Mouse (Mus musculus) lung, adult 2 months (tissue): Measurements from ENCODE around the gene Ccser1. TPM values are rescaled to one million over a fixed set of nuclear protein-coding genes. Genes with fewer than 3 reads are reported as not detected.

Source experiments
- DNase-seq: peaks from one replicate; pipeline ENCODE4 v3.0.0; 2022
- H3K4me1 ChIP-seq: fragments of 200-500 bp; 2 replicates; pipeline ENCODE4 v1.6.1; 2011; ENCODE audit warnings: low read length; ENCODE audit not compliant: control insufficient read depth, insufficient read depth
- H3K4me3 ChIP-seq: fragments of 200-500 bp; replicated peaks from 2 replicates; pipeline ENCODE3; 2011; ENCODE audit warnings: low read depth, mild to moderate bottlenecking, control low read depth, low read length; ENCODE audit errors: extremely low read depth
- CTCF ChIP-seq: fragments of 200-500 bp; IDR thresholded peaks from 2 replicates; pipeline ENCODE4 v1.5.1; 2011; ENCODE audit warnings: mild to moderate bottlenecking, low read length, control low read depth; ENCODE audit not compliant: insufficient read depth
- POLR2A ChIP-seq: fragments of 200-500 bp; IDR thresholded peaks from 2 replicates; pipeline ENCODE4 v1.6.1; 2011; ENCODE audit warnings: low read depth, mild to moderate bottlenecking, control low read depth, low read length, borderline replicate concordance; ENCODE audit errors: extremely low read depth
- WGBS: fragments of 180-500 bp; shearing (Covaris S2); methylation state at CpG from one replicate; pipeline ENCODE4 v1.1.7; 2018; 5-methylcytosine and 5-hydroxymethylcytosine counted together
- polyA plus RNA-seq: library from polyadenylated mRNA; depleted of rRNA; stranded (reverse); fragments of >200 nt; gene quantifications from 2 replicates; pipeline ENCODE4 v1.2.3, GENCODE M21; 2012

The Ccser1 gene
- polyA plus RNA-seq, 1 experiment: 5.6 TPM

- Histone ChIP-seq H3K4me3 (no peak overlapping the region), H3K4me1 (no peaks in the 10 kb centered on the region)
- no peak for DNase-seq
- TF ChIP-seq CTCF: no peak
- no peak for TF ChIP-seq POLR2A
- 63% methylated on average over 3 of the region's 3 CpGs for WGBS
These were observed 1138.5 kb downstream of the Ccser1 start for GRCm38 (mm10) chr6:62318627-62319026.

GRCm38 (mm10) chr6:62340319-62340718 lies 1160.2 kb downstream of the Ccser1 start:
- 56% methylated on average over 3 of the region's 3 CpGs for WGBS
- H3K4me1 ChIP-seq: no peaks in the 10 kb centered on the region
- TF ChIP-seq POLR2A (no peak), CTCF (no peak)
- no peak overlapping the region for H3K4me3 ChIP-seq
- no peak for DNase-seq

- DNase-seq: no peak
- Histone ChIP-seq H3K4me3 (no peak overlapping the region), H3K4me1 (no peaks in the 10 kb centered on the region)
- 88% methylated on average over 2 of the region's 2 CpGs for WGBS
- TF ChIP-seq POLR2A (no peak), CTCF (no peak)
These were observed 1187.7 kb downstream of the Ccser1 start for GRCm38 (mm10) chr6:62367802-62368201.
